Mouse (Mus musculus) gastrocnemius, adult 8-10 months (tissue): ENCODE data around the gene Stambpl1. TPM values are rescaled to one million over a fixed set of nuclear protein-coding genes. Genes with fewer than 3 reads are reported as not detected.
"Not testable (repeated sequence)": the region's sequence is repeated elsewhere in the genome, so short reads cannot be mapped to it uniquely, and the experiment has no call there.

Experiments
- DNase-seq, 2 experiments: peaks; one replicate each; pipeline ENCODE4 v3.0.0; 2022; ENCODE audit warnings: low spot score in 2 of 2
- total RNA-seq, 4 experiments: library from RNA; stranded (reverse); gene quantifications; 2 replicates each; pipeline ENCODE4 v1.2.4; 2022

The Stambpl1 gene
- total RNA-seq, 4 experiments from 2014 or later: 0.48 to 0.80 (median 0.57) TPM

GRCm38 (mm10) chr19:34198066-34198465 lies 6.0 kb downstream of the Stambpl1 start:
- DNase-seq: no peak

DNA sequence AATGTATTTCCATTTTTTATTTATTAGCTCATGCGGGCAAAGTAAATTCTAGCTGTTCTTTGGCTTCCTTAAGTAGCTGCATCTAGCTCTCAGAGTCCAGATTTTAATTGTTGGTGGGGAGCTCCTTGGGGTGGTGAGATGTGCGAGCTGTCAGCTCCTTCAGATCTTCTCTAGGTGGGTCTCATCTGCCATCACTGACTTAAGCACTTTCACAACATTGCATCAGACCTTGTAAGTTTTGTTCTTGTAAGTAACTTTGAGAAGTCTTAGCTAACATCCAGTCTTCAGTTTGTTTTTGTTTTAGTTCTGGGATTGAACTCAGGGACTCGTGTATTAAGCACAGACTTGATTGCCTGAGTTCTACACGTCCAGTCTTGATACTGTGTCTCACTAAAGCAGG lies 6.9 kb downstream of the Stambpl1 start:
- DNase-seq: no peak

GRCm38 (mm10) chr19:34199488-34199887 lies 7.5 kb downstream of the Stambpl1 start:
- no peak for DNase-seq

- no peak for DNase-seq
Measured at GRCm38 (mm10) chr19:34202668-34203067, 10.6 kb downstream of the Stambpl1 start.

- DNase-seq: not testable (repeated sequence)
Measured at GRCm38 (mm10) chr19:34206128-34206527, 14.1 kb downstream of the Stambpl1 start.

DNA sequence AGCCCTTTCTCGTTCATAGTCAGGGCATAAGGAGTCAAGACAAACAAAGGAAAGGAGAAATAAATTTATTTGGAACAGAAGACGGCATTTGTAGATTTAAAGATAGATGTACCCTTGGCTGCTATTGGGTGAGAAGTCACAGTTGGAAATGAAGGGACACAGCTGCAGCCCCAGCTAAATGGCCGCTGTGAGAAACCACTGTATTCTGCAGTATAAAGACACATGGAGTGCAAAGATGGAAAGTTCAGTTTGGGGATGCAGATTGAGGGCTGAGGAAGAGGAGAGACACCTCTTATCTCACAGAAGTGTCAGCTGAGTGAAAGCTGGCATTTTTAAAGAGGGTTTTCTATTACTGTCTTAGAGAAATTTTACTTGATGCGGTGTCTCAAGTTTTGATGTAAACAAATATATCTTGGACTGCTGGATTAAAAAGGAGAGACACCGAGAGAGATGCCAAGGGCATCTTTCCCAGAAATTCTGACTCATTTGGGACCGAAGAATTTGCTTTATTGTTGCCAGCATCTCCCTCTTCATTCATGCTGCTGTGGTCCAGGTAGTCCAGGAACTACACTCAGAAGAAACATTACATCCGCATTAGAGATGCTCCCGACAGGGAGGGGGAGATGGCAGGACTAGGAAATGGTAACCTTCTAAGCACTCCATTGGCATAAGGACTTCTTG lies 14.9 kb downstream of the Stambpl1 start:
- peak in 1 of 2 experiments; percentile 8 for DNase-seq

- DNase-seq: no peak
Measured at GRCm38 (mm10) chr19:34209031-34209430, 17.0 kb downstream of the Stambpl1 start.

GRCm38 (mm10) chr19:34209930-34210581 lies 18.0 kb downstream of the Stambpl1 start:
- DNase-seq: no peak

DNA sequence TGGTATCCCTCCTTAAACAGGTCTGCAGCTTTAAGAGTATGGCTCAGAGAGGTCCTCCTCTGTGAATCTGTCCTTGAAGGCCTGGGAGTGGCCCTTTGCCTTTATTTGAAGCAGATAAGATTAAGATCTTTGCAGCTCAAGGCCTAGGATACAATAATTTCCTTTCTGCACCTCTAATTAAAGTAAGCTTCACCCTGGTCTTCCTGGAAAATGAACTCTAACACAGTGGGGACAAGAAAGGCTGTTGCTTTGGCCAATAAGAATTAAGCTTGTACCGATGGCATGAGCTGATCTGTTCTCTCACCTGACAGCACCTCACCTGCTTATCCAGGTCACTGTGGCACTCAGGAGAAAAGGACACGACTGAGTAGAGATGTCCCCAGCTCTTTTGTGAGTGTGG lies 18.8 kb downstream of the Stambpl1 start:
- no peak for DNase-seq

DNA sequence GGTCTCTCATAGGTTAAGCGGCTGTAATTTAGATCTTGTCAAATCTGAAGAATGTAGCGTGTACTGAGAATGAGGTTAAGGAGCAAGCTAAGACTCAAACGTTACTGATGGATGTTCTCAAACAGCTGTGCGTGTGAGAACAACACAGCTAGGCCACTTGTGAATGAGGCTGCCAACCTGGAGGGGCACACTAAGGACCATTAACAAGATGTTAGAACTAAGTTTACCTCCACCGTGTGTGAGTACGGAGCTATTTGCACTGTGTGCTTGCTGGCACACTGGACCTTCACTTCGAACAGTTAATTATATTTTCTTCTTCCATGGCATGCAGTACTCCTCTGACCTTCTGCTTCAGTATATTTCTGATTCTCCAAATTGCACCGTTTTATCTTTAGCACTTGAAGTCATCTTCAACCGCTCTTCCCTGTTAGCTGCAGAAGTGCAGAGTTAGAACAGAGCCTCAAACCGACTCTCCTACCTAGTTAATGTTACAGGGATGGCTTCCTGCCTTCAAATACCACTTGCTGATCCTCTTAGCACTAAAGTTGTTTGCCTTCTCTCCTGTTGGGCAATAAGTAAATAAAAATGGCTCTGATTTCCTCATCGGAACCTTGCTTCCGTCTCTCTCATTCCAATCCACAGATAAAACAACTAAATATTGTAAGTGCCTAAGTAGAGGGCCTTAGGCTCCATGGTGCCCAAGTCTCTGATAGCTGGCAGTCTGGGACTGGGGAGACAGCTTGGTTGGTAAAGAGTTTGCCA lies 20.6 kb downstream of the Stambpl1 start:
- no peak for DNase-seq

DNA sequence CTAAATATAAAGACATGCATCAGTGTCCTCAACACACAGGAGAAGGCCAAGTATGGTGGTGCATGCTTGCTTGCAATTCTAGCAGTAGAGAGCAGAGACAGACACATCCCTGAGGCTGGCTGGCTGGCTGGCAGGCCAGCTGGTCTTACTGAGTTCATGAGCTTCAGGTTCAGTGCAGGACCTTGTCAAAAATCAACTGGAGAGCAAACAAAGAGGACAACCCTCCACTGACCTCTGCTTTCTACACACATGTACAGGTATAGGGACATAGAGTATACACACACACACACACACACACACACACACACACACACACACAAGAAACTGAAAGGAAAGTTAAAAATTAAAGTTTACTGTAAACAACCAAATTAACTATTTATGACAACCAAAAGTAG lies 21.2 kb downstream of the Stambpl1 start:
- no peak for DNase-seq

DNA sequence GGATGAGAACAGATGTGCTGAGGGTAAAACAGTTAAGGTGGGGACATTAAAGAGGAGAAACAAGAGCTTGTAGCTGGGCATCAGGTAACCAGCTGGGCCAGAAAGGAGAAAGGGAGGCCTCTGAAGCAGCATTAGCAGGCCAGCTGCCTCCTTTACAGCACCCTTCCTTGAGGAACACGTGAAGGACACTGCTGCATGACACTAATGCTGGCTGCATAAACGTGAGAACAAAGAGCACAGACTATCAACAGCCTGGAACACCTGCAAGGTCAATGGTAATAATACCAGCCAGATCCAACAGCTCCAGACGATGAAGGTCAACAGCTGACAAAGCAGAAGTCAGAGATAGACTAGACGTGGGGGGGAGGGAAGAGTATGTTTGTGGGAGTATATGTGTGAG lies 22.1 kb downstream of the Stambpl1 start:
- no peak for DNase-seq

GRCm38 (mm10) chr19:34216956-34217355 lies 24.9 kb downstream of the Stambpl1 start:
- DNase-seq: no peak

DNA sequence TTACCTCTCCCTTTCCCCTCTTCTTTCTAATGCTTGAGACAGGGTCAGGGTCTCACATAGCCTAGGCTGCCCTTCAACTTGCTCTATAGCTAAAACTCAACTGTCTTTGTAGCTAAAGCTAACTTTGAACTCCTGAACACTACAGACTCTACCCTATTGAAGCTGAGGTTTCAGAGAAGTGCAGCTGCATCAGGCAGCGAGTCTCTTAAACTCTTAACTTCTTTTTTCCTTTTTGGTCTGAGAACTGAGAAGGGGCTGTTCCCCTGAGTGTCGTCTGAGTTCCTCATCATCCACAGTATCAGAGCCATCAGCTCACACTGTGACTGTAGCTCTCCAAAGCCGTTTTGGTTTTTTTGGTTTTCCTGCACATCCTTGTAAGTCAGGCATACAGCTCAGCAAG lies 25.7 kb downstream of the Stambpl1 start:
- no peak for DNase-seq

DNA sequence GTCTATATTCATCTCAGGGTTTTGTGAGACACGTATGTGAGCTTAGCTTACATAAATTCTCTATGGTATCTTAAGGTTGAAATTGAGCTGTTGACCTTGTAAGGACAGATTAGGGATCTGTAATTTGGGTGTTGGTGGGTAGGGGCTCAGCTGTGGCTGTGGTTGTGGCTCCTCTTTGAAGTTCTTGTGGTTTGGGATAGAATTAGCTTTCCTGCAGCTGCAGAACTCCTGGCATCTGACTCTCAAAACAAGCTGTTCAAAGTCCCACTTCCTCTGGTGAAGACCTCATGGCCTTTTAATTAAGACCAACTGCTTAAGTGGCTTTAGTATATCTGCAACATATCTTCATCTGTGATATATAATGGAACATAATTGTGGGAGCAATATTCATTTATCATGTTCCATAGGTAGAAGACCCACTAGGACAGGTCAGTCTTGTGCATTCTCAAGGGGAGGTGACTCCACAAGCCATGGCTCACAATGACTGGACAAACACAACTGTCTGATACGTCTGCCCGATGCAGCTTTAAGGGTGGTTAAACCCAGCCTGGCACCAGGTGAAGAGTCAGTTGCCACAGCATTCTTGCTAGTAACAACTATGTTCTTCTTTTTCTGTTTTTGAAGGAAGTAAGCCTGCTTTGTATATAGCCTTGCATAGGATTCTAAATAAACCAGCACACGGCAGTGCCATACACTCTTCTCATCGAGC lies 27.4 kb downstream of the Stambpl1 start:
- DNase-seq: no peak

- DNase-seq: no peak
Measured at GRCm38 (mm10) chr19:34220732-34221380, 28.8 kb downstream of the Stambpl1 start.

DNA sequence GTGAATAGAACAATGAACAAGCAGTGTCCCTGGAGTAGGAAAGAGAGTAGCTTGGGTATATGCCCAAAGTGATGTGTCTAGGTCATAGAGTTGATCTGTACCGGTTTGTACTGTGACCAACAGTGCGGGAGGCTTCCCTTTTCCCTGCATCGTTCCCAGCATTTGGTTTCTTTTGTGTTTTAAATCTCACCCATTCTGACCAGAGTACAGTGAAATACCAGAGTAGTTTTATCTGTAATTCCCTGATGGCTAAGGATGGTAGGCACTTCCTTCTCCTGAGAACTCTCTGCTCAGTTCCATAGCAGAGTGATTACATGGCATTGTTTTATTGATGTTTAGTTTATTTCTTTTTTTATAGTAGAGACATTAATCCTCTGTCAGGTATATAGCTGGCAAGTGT lies 30.8 kb downstream of the Stambpl1 start:
- no peak for DNase-seq

GRCm38 (mm10) chr19:34231596-34231995 lies 39.6 kb downstream of the Stambpl1 start:
- no peak for DNase-seq

GRCm38 (mm10) chr19:34232326-34232725 lies 40.3 kb downstream of the Stambpl1 start:
- no peak for DNase-seq

GRCm38 (mm10) chr19:34233944-34234343 lies 41.9 kb downstream of the Stambpl1 start:
- DNase-seq: peak; percentile 24 to 64

GRCm38 (mm10) chr19:34236049-34236448 lies 44.0 kb downstream of the Stambpl1 start:
- no peak for DNase-seq
